Comparison of ENCODE assay signal across 18 mouse cellular contexts in the genomic region with DNA sequence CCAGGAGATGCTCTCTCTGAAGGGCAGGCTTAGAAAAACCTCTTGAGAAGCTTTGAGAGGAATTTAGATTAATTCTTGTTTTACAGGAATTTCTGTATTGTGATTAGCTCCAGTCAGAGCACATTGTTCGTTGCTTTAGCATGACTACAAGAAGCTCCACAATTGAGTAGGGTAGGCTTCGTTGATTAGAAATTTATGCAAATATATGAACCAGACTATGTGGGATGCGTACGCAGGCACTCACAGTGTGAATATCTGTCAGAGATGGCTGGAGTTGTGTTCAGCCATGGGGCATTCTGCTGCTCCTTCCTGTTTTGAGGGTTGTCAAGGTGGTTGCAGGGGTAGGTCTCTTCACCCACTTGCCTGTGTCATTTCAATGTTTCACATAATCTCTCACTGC.
"Had no signal": no experiment of that assay in that cellular context is flagged by ENCODE, and none has a peak within 500 bp of the region (broad histone marks: within the 10 kb centered on the region; RNA-seq: fewer than 3 reads in every experiment).

No protein-coding gene starts in this region.

- H3K9ac ChIP-seq: liver, postnatal 0 days; lung, embryonic 15.5 days; midbrain, embryonic 13.5 days; midbrain, embryonic 15.5 days; neural tube, embryonic 12.5 days had no signal

- H3K4me2 ChIP-seq: lung, embryonic 15.5 days; midbrain, embryonic 11.5 days; midbrain, embryonic 13.5 days; midbrain, embryonic 15.5 days; neural tube, embryonic 12.5 days had no signal

- H3K36me3 ChIP-seq: lung, embryonic 15.5 days; midbrain, embryonic 13.5 days; midbrain, embryonic 15.5 days; neural tube, embryonic 12.5 days had no signal

- ATAC-seq: liver, postnatal 0 days; lung, postnatal 0 days; midbrain, embryonic 13.5 days; midbrain, embryonic 15.5 days had no signal

- H3K9me3 ChIP-seq: lung, embryonic 15.5 days; megakaryocyte, embryonic 14.5 days; midbrain, embryonic 13.5 days; midbrain, embryonic 15.5 days; neural tube, embryonic 12.5 days had no signal

- H3K4me3 ChIP-seq: lung, embryonic 15.5 days; megakaryocyte, embryonic 14.5 days; midbrain, embryonic 13.5 days; midbrain, embryonic 15.5 days; neural tube, embryonic 12.5 days had no signal

- H3K27ac ChIP-seq: lung, embryonic 15.5 days; macrophage; midbrain, embryonic 13.5 days; midbrain, embryonic 15.5 days; neural tube, embryonic 12.5 days had no signal

- DNase-seq: liver, postnatal 0 days; lung, adult 2 months; lung, postnatal 14 days; lung, postnatal 36 days; right cerebral cortex, postnatal 25 days; right cerebral cortex, postnatal 4 days; spleen, adult 18-20 months; thymus, adult 18-20 months; thymus, postnatal 14 days; thymus, postnatal 36 days had no signal

- H3K4me1 ChIP-seq: lung, embryonic 15.5 days; midbrain, embryonic 15.5 days; neural tube, embryonic 12.5 days had no signal

- H3K27me3 ChIP-seq: lung, embryonic 15.5 days; midbrain, embryonic 13.5 days; midbrain, embryonic 15.5 days; neural tube, embryonic 12.5 days had no signal
